Mouse (Mus musculus): ENCODE results near the gene Fam162a.

DNA sequence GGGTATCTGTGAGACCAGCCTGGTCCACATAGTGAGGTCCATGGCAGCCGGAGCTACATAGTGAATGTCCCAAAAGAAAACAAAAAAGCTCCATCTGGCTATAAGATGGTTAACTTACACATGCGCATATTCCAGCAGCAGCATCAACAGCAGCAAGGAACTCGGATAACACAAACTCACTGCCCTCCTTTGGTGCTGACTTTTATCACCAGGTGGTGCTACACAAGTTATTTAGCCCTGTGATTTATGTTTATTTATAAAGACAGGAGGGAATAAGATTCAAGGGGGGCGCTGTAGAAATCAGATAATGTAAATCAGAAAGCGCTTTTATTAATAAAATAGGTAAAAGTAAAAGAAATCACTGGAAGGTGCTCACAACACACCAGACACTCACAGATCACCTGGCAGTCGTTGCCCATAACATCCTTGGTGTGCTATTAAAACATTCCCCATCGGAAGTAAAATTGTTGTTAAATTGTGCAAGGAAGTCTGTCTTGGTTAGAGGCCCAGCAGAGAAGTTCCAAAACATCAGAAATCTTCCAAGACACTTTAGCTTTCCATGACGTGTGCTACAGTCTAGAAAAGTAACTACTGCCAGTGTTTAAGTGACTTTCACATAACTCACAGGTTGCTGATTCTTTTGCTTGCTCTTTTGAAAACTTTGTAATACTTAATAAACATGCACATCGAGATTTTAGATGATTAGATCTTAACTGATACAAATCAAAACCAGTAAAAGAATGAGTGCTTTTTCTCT, 1.4 kb downstream of the Fam162a start:
- no peak for TF ChIP-seq CTCF (IDR thresholded peaks at IDR 0.05; ENCODE audit: control insufficient read depth, insufficient read depth, low read length)
- no peak for TF ChIP-seq POLR2A (IDR thresholded peaks at IDR 0.05; ENCODE audit: borderline replicate concordance, control insufficient read depth, low read depth, low read length)

Data from bone marrow, adult 2 months (tissue).